In the genomic region with DNA sequence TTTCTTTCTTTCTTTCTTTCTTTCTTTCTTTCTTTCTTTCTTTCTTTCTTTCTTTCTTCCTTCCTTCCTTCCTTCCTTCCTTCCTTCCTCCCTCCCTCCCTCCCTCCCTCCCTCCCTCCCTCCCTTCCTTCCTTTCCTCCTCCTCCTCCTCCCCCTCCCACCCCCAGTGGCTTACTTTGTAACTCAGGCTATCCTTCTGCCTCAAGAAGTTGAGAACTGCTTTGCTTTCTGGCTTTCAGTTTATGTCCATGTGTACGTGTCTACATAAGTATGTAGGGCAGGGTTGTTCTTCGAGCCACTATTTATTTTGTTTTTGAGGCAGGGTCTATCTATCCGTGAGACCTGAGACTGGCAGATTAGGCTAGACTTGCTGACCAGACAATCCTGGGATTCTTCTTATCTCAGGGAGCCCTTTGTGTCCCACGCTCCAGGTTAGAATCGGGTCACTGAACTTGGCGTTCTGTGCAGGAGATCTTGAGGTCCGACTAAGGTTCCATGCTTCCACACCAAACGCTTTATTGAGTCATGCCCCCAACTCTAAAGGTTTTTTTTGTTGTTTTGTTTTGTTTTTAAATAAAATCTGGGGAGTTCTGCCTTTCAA, we compare ENCODE assay signal across 11 mouse cellular contexts. TPM values are rescaled to one million over a fixed set of nuclear protein-coding genes. Genes with fewer than 3 reads are reported as not detected.
DNase-seq lines count a peak whose midpoint lies in the region; ATAC-seq and TF ChIP-seq lines count a peak whose summit lies in the region.
"Had no signal": no experiment of that assay in that cellular context is flagged by ENCODE, and none has a peak within 500 bp of the region (broad histone marks: within the 10 kb centered on the region; RNA-seq: fewer than 3 reads in every experiment).

No protein-coding gene starts in this region.

- H3K4me2 ChIP-seq in kidney, embryonic 14.5 days (replicated peaks; ENCODE audit: low read depth, low read length), result no peak overlapping the region
- H3K4me2 ChIP-seq in limb, embryonic 14.5 days (replicated peaks; ENCODE audit: low read depth, low read length, severe bottlenecking), result no peak overlapping the region

- no peaks in the 10 kb centered on the region for H3K36me3 ChIP-seq in kidney, embryonic 14.5 days (ENCODE audit: control insufficient read depth, insufficient read depth, low read length)
- no peaks in the 10 kb centered on the region for H3K36me3 ChIP-seq in embryonic facial prominence, embryonic 10.5 days (replicated peaks)
- H3K36me3 ChIP-seq in limb, embryonic 14.5 days (ENCODE audit: control insufficient read depth, insufficient read depth, low read length), result no peaks in the 10 kb centered on the region
- H3K36me3 ChIP-seq: hindbrain, embryonic 10.5 days; intestine, embryonic 15.5 days; midbrain, embryonic 13.5 days had no signal

- H3K27ac ChIP-seq in kidney, embryonic 14.5 days (ENCODE audit: low read depth, low read length), result peak overlapping the region; percentile 38; the same call in 1 of the 2 replicates
- H3K27ac ChIP-seq in embryonic facial prominence, embryonic 10.5 days (replicated peaks), result peak overlapping the region; percentile 90
- H3K27ac ChIP-seq in limb, embryonic 14.5 days (replicated peaks; ENCODE audit: low read depth, low read length), result peak overlapping the region; percentile 90; the same call in 1 of the 2 replicates
- H3K27ac ChIP-seq: midbrain, embryonic 13.5 days had no signal

- no peak for ATAC-seq in kidney, embryonic 14.5 days (ENCODE audit: low FRiP score, low TSS enrichment)
- no peak for ATAC-seq in limb, embryonic 14.5 days (ENCODE audit: low FRiP score, low read depth)

- TF ChIP-seq POLR2A in limb, embryonic 14.5 days (IDR thresholded peaks at IDR 0.05; ENCODE audit: borderline replicate concordance, extremely low read depth, insufficient read depth, insufficient read length), result no peak

- no peaks in the 10 kb centered on the region for H3K9me3 ChIP-seq in kidney, embryonic 14.5 days (ENCODE audit: control insufficient read depth, low read length)
- no peaks in the 10 kb centered on the region for H3K9me3 ChIP-seq in embryonic facial prominence, embryonic 10.5 days
- H3K9me3 ChIP-seq in limb, embryonic 14.5 days (ENCODE audit: control insufficient read depth, low read length), result no peaks in the 10 kb centered on the region
- H3K9me3 ChIP-seq: hindbrain, embryonic 10.5 days; intestine, embryonic 15.5 days; midbrain, embryonic 13.5 days had no signal

- H3K27me3 ChIP-seq in kidney, embryonic 14.5 days (ENCODE audit: control insufficient read depth, insufficient read depth, low read length), result no peaks in the 10 kb centered on the region
- peaks cover 16% of the 10 kb centered on the region for H3K27me3 ChIP-seq in embryonic facial prominence, embryonic 10.5 days (replicated peaks; ENCODE audit: low read depth, poor library complexity, severe bottlenecking)
- H3K27me3 ChIP-seq in limb, embryonic 14.5 days (ENCODE audit: control insufficient read depth, insufficient read depth, low read length), result no peaks in the 10 kb centered on the region
- H3K27me3 ChIP-seq: intestine, embryonic 15.5 days had no signal

- 46% methylated on average over 8 of the region's 8 CpGs for WGBS in kidney, embryonic 14.5 days
- WGBS in embryonic facial prominence, embryonic 10.5 days, result 40% methylated on average over 8 of the region's 8 CpGs
- WGBS in limb, embryonic 14.5 days, result 66% methylated on average over 8 of the region's 8 CpGs

- H3K9ac ChIP-seq in kidney, embryonic 14.5 days (ENCODE audit: low read depth, low read length), result no peak overlapping the region
- H3K9ac ChIP-seq in limb, embryonic 14.5 days (ENCODE audit: low read depth, low read length, severe bottlenecking), result no peak overlapping the region

- no peak overlapping the region for H3K4me3 ChIP-seq in kidney, embryonic 14.5 days (ENCODE audit: low read length)
- no peak overlapping the region for H3K4me3 ChIP-seq in embryonic facial prominence, embryonic 10.5 days
- H3K4me3 ChIP-seq in limb, embryonic 14.5 days (replicated peaks; ENCODE audit: low read length), result no peak overlapping the region
- H3K4me3 ChIP-seq: erythroblast, embryonic 14.5 days had no signal

- DNase-seq in kidney, adult 9 months, result no peak
- DNase-seq in Muller cell, postnatal 12 days (ENCODE audit: inconsistent ontology term), result peak; percentile 70
- DNase-seq in embryonic facial prominence, embryonic 10.5 days (ENCODE audit: low spot score), result peak; percentile 38
- DNase-seq in limb, embryonic 14.5 days (ENCODE audit: low spot score), result no peak
- no peak for DNase-seq in adrenal gland, postnatal 4 days (ENCODE audit: low spot score in 2 of 2)
- no peak for DNase-seq in gastrocnemius, adult 8-10 months (ENCODE audit: low spot score in 2 of 2)

- peaks cover 14% of the 10 kb centered on the region for H3K4me1 ChIP-seq in kidney, embryonic 14.5 days (ENCODE audit: control insufficient read depth, insufficient read depth, low read length)
- peaks cover 22% of the 10 kb centered on the region for H3K4me1 ChIP-seq in embryonic facial prominence, embryonic 10.5 days
- peaks cover 5% of the 10 kb centered on the region; the same call in 1 of the 2 replicates for H3K4me1 ChIP-seq in limb, embryonic 14.5 days (ENCODE audit: control insufficient read depth, insufficient read depth, low read length)

RNA-seq across cellular contexts. Expression of a gene that starts 45.5 kb away (rescaled TPM):
- 3.3 and 4.8 TPM in 2 replicates for polyA plus RNA-seq in kidney, embryonic 14.5 days (2014; fragmentation: Nextera tagmentation; extraction: Ambion mirVana)
- 3.1 and 3.2 TPM in 2 replicates for polyA plus RNA-seq in embryonic facial prominence, embryonic 10.5 days (2016; fragmentation: Nextera tagmentation; extraction: Ambion mirVana)
- polyA plus RNA-seq in limb, embryonic 14.5 days (2012; rRNA removed), result 10.0 and 11.6 TPM in 2 replicates
- polyA plus RNA-seq in limb, embryonic 14.5 days (2014; fragmentation: Nextera tagmentation; extraction: Ambion mirVana), result 4.0 and 4.6 TPM in 2 replicates
- 1 to 10 TPM; 6.9 to 8.0 TPM for total RNA-seq in adrenal gland, postnatal 4 days (2021)
- total RNA-seq in gastrocnemius, adult 8-10 months (2022), result 1 to 10 TPM; 3.0 to 4.9 (median 4.2) TPM

RNA-seq across cellular contexts. Expression of a gene that starts 50.7 kb away (rescaled TPM):
- polyA plus RNA-seq in kidney, embryonic 14.5 days (2014; fragmentation: Nextera tagmentation; extraction: Ambion mirVana), result 11.7 and 15.6 TPM in 2 replicates
- 5.3 and 5.8 TPM in 2 replicates for polyA plus RNA-seq in embryonic facial prominence, embryonic 10.5 days (2016; fragmentation: Nextera tagmentation; extraction: Ambion mirVana)
- polyA plus RNA-seq in limb, embryonic 14.5 days (2012; rRNA removed), result 14.1 and 16.7 TPM in 2 replicates
- polyA plus RNA-seq in limb, embryonic 14.5 days (2014; fragmentation: Nextera tagmentation; extraction: Ambion mirVana), result 8.4 and 9.4 TPM in 2 replicates
- total RNA-seq in adrenal gland, postnatal 4 days (2021), result 10 to 100 TPM; 21.0 to 22.3 TPM
- 1 to 10 TPM; 2.5 to 4.7 (median 4.4) TPM for total RNA-seq in gastrocnemius, adult 8-10 months (2022)

Comparison
In these comparisons a context has a peak if more than half of its experiments do, and no peak if none do; other contexts are left out.
1. H3K27ac ChIP-seq: peak in every context shown above with its lines; median percentile 90 in embryonic facial prominence, embryonic 10.5 days; 90 in limb, embryonic 14.5 days; 38 in kidney, embryonic 14.5 days.
2. DNase-seq: peak in Muller cell, postnatal 12 days (single experiment) and embryonic facial prominence, embryonic 10.5 days (single experiment); none in kidney, adult 9 months (single experiment), limb, embryonic 14.5 days (single experiment), adrenal gland, postnatal 4 days (0 of 2) and gastrocnemius, adult 8-10 months (0 of 2).